Mouse (Mus musculus) c-Kit-negative CD71-positive TER-119-positive erythroid progenitor cells, embryonic 14.5 days (primary cell): Measurements from ENCODE around the gene Cx3cl1.

Experiments
- DNase-seq: peaks from one replicate; pipeline ENCODE4 v3.0.0-alpha.2; 2013; ENCODE audit warnings: low read depth, low spot score

Gene Cx3cl1

GRCm38 (mm10) chr8:94801293-94802095 is 29.7 kb downstream of the Cx3cl1 start:
- DNase-seq = no peak

- DNase-seq = no peak
Observed at GRCm38 (mm10) chr8:94802375-94802774, 30.6 kb downstream of the Cx3cl1 start.

GRCm38 (mm10) chr8:94803551-94803950 is 31.7 kb downstream of the Cx3cl1 start:
- no peak for DNase-seq

- DNase-seq = no peak
Observed at GRCm38 (mm10) chr8:94804546-94805340, 32.9 kb downstream of the Cx3cl1 start.

- DNase-seq = no peak
Observed at GRCm38 (mm10) chr8:94805811-94806210, 34.0 kb downstream of the Cx3cl1 start.

GRCm38 (mm10) chr8:94807506-94807905 is 35.7 kb downstream of the Cx3cl1 start:
- DNase-seq = no peak

GRCm38 (mm10) chr8:94808372-94808771 is 36.6 kb downstream of the Cx3cl1 start:
- DNase-seq = no peak

- no peak for DNase-seq
Observed at GRCm38 (mm10) chr8:94810153-94810552, 38.3 kb downstream of the Cx3cl1 start, which contains the start of gene Ccl17. Gene Ccl17, plus strand, starts transcription at chr8:94810453.

GRCm38 (mm10) chr8:94810855-94811254 is 39.0 kb downstream of the Cx3cl1 start:
- DNase-seq = no peak

GRCm38 (mm10) chr8:94811654-94812053 is 39.8 kb downstream of the Cx3cl1 start:
- no peak for DNase-seq

- DNase-seq = peak; percentile 83
Observed at GRCm38 (mm10) chr8:94812645-94813098, 40.9 kb downstream of the Cx3cl1 start.

GRCm38 (mm10) chr8:94814556-94814955 is 42.7 kb downstream of the Cx3cl1 start:
- peak; percentile 47 for DNase-seq

GRCm38 (mm10) chr8:94817933-94818332 is 46.1 kb downstream of the Cx3cl1 start:
- DNase-seq = no peak

GRCm38 (mm10) chr8:94819671-94820179 is 47.9 kb downstream of the Cx3cl1 start:
- no peak for DNase-seq

GRCm38 (mm10) chr8:94820553-94820952 is 48.7 kb downstream of the Cx3cl1 start:
- no peak for DNase-seq

GRCm38 (mm10) chr8:94821381-94821780 is 49.6 kb downstream of the Cx3cl1 start:
- no peak for DNase-seq

- peak; percentile 49 for DNase-seq
Observed at GRCm38 (mm10) chr8:94822637-94823560, 51.1 kb downstream of the Cx3cl1 start.

- no peak for DNase-seq
Observed at GRCm38 (mm10) chr8:94825170-94825569, 53.4 kb downstream of the Cx3cl1 start.

GRCm38 (mm10) chr8:94826210-94826609 is 54.4 kb downstream of the Cx3cl1 start:
- DNase-seq = no peak

- no peak for DNase-seq
Observed at GRCm38 (mm10) chr8:94828284-94828683, 56.5 kb downstream of the Cx3cl1 start.
